Mouse (Mus musculus) embryonic facial prominence, embryonic 14.5 days (tissue): ENCODE data around the gene Oas1e. TPM values are rescaled to one million over a fixed set of nuclear protein-coding genes. Genes with fewer than 3 reads are reported as not detected.
"Not testable (repeated sequence)": the region's sequence is repeated elsewhere in the genome, so short reads cannot be mapped to it uniquely, and the experiment has no call there.

ENCODE experiments used
- ATAC-seq: fragments of 200-750 bp; cut with Nextera tagmentation; 2 replicates; pipeline ENCODE4 v1.8.0; 2017; ENCODE audit warnings: low read depth, moderate number of reproducible peaks, moderate TSS enrichment
- DNase-seq: peaks from one replicate; pipeline ENCODE4 v3.0.0-alpha.2; 2015; ENCODE audit warnings: low spot score
- H3K27ac ChIP-seq: fragments of 300-500 bp; sonication (generic); replicated peaks from 2 replicates; pipeline ENCODE4 v1.5.1; 2014; ENCODE audit warnings: low read depth, mild to moderate bottlenecking, low read length, moderate library complexity
- H3K27me3 ChIP-seq: fragments of 300-500 bp; sonication (generic); replicated peaks from 2 replicates; pipeline ENCODE4 v1.6.1; 2014; ENCODE audit warnings: low read length; ENCODE audit not compliant: control insufficient read depth, insufficient read depth
- H3K36me3 ChIP-seq: fragments of 300-500 bp; sonication (generic); 2 replicates; pipeline ENCODE4 v1.6.1; 2014; ENCODE audit warnings: low read length, mixed read lengths; ENCODE audit not compliant: control insufficient read depth, insufficient read depth
- H3K4me1 ChIP-seq: fragments of 300-500 bp; sonication (generic); 2 replicates; pipeline ENCODE4 v1.6.1; 2014; ENCODE audit warnings: antibody characterized with exemption, low read length; ENCODE audit not compliant: control insufficient read depth, insufficient read depth
- H3K4me2 ChIP-seq: fragments of 300-500 bp; sonication (generic); 2 replicates; pipeline ENCODE4 v1.6.1; 2014; ENCODE audit warnings: low read depth, mild to moderate bottlenecking, low read length, moderate library complexity, mixed read lengths
- H3K4me3 ChIP-seq: fragments of 300-500 bp; sonication (generic); 2 replicates; pipeline ENCODE4 v1.5.1; 2014; ENCODE audit warnings: low read depth, mild to moderate bottlenecking, low read length
- H3K9ac ChIP-seq: fragments of 300-500 bp; sonication (generic); 2 replicates; pipeline ENCODE4 v1.6.1; 2014; ENCODE audit warnings: low read depth, mild to moderate bottlenecking, low read length, moderate library complexity, mixed read lengths
- H3K9me3 ChIP-seq: fragments of 300-500 bp; sonication (generic); 2 replicates; pipeline ENCODE4 v1.6.1; 2016; ENCODE audit warnings: low read length; ENCODE audit not compliant: control insufficient read depth
- WGBS: fragments of 180-500 bp; shearing (Covaris S2); extraction: QIAGEN DNeasy Blood & Tissue Kit; methylation state at CpG from one replicate; pipeline ENCODE4 v1.1.7; 2014; 5-methylcytosine and 5-hydroxymethylcytosine counted together
- polyA plus RNA-seq: library from polyadenylated mRNA; unstranded; fragments of >200 nt; fragmentation: Nextera tagmentation; extraction: Ambion mirVana; gene quantifications from 2 replicates; pipeline ENCODE4 v1.2.1, GENCODE M21; 2014

Gene Oas1e
- polyA plus RNA-seq = 0.10 TPM in 1 of 2 replicates, not detected in the other

GRCm38 (mm10) chr5:120795480-120796034 is at the start of gene Oas1e:
Gene Oas1e (minus strand): TSS chr5:120795530.
- H3K27me3 ChIP-seq, H3K36me3 ChIP-seq, H3K9me3 ChIP-seq, H3K4me2 ChIP-seq, H3K4me3 ChIP-seq, H3K27ac ChIP-seq, ATAC-seq, H3K9ac ChIP-seq, H3K4me1 ChIP-seq: not testable (repeated sequence)
- peak; percentile 17 for DNase-seq
- WGBS = 54% methylated on average over 9 of the region's 9 CpGs

GRCm38 (mm10) chr5:120844713-120845112 is 49.4 kb upstream of the Oas1e start:
- ATAC-seq (peak; percentile 86), DNase-seq (peak; percentile 92)
- Histone ChIP-seq H3K9me3 (no peaks in the 10 kb centered on the region), H3K4me3 (no peak overlapping the region), H3K9ac (no peak overlapping the region), H3K4me2 (no peak overlapping the region), H3K27me3 (no peaks in the 10 kb centered on the region), H3K27ac (no peak overlapping the region), H3K4me1 (no peaks in the 10 kb centered on the region), H3K36me3 (no peaks in the 10 kb centered on the region)
- 44% methylated on average over 3 of the region's 3 CpGs for WGBS

GRCm38 (mm10) chr5:120836731-120837585 is 41.6 kb upstream of the Oas1e start:
- H3K9ac ChIP-seq = no peak overlapping the region
- no peak overlapping the region for H3K4me2 ChIP-seq
- no peaks in the 10 kb centered on the region for H3K4me1 ChIP-seq
- no peak for ATAC-seq
- peak; percentile 8 for DNase-seq
- no peak overlapping the region for H3K4me3 ChIP-seq
- no peaks in the 10 kb centered on the region for H3K36me3 ChIP-seq
- 7% methylated on average over 8 of the region's 8 CpGs for WGBS
- no peak overlapping the region for H3K27ac ChIP-seq
- H3K27me3 ChIP-seq = peaks cover 8% of the 10 kb centered on the region; the same call in 1 of the 2 replicates
- no peaks in the 10 kb centered on the region for H3K9me3 ChIP-seq

- 18% methylated on average over 17 of the region's 17 CpGs for WGBS
- Histone ChIP-seq H3K4me1 (no peaks in the 10 kb centered on the region), H3K27me3 (peaks cover 8% of the 10 kb centered on the region; the same call in 1 of the 2 replicates), H3K9me3 (no peaks in the 10 kb centered on the region), H3K4me3 (no peak overlapping the region), H3K27ac (no peak overlapping the region), H3K9ac (no peak overlapping the region), H3K4me2 (no peak overlapping the region), H3K36me3 (no peaks in the 10 kb centered on the region)
- no peak for ATAC-seq
- peak; percentile 9 for DNase-seq
Measured at GRCm38 (mm10) chr5:120833335-120834280, 38.3 kb upstream of the Oas1e start.

GRCm38 (mm10) chr5:120831031-120831430 is 35.7 kb upstream of the Oas1e start:
- no peak for ATAC-seq
- H3K4me1 ChIP-seq = no peaks in the 10 kb centered on the region
- H3K4me2 ChIP-seq = no peak overlapping the region
- WGBS = 75% methylated on average over 4 of the region's 4 CpGs
- H3K9me3 ChIP-seq = no peaks in the 10 kb centered on the region
- no peak for DNase-seq
- H3K27ac ChIP-seq = no peak overlapping the region
- no peak overlapping the region for H3K4me3 ChIP-seq
- H3K27me3 ChIP-seq = peaks cover 8% of the 10 kb centered on the region; the same call in 1 of the 2 replicates
- H3K9ac ChIP-seq = no peak overlapping the region
- no peaks in the 10 kb centered on the region for H3K36me3 ChIP-seq

GRCm38 (mm10) chr5:120818999-120819398 is 23.7 kb upstream of the Oas1e start:
- no peak overlapping the region for H3K4me3 ChIP-seq
- ATAC-seq (no peak), DNase-seq (no peak)
- H3K9me3 ChIP-seq = peaks cover 12% of the 10 kb centered on the region
- no peaks in the 10 kb centered on the region for H3K4me1 ChIP-seq
- no peak overlapping the region for H3K4me2 ChIP-seq
- H3K27ac ChIP-seq = no peak overlapping the region
- H3K27me3 ChIP-seq = no peaks in the 10 kb centered on the region
- H3K36me3 ChIP-seq = no peaks in the 10 kb centered on the region
- no peak overlapping the region for H3K9ac ChIP-seq

- Histone ChIP-seq H3K9me3 (peaks cover 12% of the 10 kb centered on the region), H3K4me2 (no peak overlapping the region), H3K9ac (no peak overlapping the region), H3K4me1 (peaks cover 5% of the 10 kb centered on the region; the same call in 1 of the 2 replicates), H3K4me3 (no peak overlapping the region), H3K27ac (no peak overlapping the region), H3K27me3 (no peaks in the 10 kb centered on the region), H3K36me3 (no peaks in the 10 kb centered on the region)
- ATAC-seq (no peak), DNase-seq (no peak)
- 52% methylated on average over 3 of the region's 3 CpGs for WGBS
Measured at GRCm38 (mm10) chr5:120815949-120816348, 20.6 kb upstream of the Oas1e start.

GRCm38 (mm10) chr5:120813023-120813422 is 17.7 kb upstream of the Oas1e start:
- Histone ChIP-seq H3K4me3 (peak overlapping the region; percentile 33), H3K36me3 (no peaks in the 10 kb centered on the region), H3K27me3 (no peaks in the 10 kb centered on the region), H3K4me2 (peak overlapping the region; percentile 54), H3K9me3 (no peaks in the 10 kb centered on the region), H3K9ac (no peak overlapping the region), H3K4me1 (peaks cover 5% of the 10 kb centered on the region; the same call in 1 of the 2 replicates), H3K27ac (no peak overlapping the region)
- ATAC-seq (no peak), DNase-seq (no peak)
- 79% methylated on average over 6 of the region's 6 CpGs for WGBS
